Mouse (Mus musculus) cerebellum, postnatal 14 days (tissue): ENCODE measurements around the gene Bcl9.

Experiments used
- DNase-seq, 2 experiments: peaks; one replicate each; pipeline ENCODE4 v3.0.0; 2021; ENCODE audit warnings: mixed read lengths in 2 of 2

Gene Bcl9

DNA sequence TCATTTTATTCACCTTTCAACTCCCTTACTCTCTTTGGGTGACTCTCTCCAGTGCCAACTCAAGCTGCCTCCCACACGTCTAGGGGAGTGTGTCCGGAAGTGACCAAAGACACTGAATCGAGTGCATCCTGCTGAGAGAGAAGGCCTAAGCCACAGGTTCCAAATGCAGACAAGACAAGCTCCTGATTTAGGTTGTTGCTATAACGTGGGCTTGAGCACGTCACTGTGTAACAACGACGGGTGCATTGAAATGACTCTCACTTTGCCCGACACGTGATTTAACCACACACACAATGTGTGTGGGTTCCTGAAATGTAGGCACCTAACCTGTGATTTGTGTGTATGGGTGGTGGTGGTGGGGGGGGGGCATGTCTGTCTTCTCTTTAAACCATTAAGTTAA lies 3.4 kb downstream of the Bcl9 start:
- no peak for DNase-seq

DNA sequence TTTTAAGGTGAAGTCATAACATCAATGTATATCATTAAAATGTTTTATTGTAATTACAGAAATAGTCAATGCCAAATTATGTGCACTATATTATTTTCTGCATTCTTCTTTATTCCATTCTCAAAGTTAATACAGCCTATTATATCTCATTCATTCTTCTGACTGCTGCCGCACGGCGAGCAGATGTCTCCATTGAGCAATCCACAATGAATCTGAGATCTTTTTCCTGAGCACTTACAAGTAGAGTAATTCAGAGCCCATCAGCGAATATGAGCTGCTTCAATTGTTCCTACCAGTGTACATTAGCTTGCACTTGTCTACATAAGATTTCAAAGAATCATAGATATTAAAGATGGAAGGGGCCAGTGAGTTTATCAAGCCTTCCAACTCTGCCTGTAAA lies 12.8 kb downstream of the Bcl9 start:
- no peak for DNase-seq

DNA sequence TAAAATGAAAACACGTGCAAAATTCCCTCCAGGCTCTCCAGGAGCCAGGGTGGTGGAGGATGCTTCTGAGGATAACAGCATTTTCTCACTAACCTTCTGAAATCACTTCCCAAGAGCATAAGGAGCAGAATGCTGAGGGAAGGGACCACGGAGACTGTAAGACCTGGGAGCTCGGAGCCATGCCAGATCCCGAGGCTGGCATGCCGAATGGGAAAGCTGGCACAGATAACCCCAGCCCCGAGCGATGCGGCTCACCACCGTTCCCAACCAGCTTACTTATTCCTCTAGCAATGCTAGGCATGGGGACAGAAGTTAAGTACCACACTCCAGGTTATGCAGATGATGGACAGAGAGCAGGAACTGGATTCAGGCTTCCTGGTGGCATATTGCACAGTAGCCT lies 13.7 kb downstream of the Bcl9 start:
- peak; percentile 81 to 82 for DNase-seq

DNA sequence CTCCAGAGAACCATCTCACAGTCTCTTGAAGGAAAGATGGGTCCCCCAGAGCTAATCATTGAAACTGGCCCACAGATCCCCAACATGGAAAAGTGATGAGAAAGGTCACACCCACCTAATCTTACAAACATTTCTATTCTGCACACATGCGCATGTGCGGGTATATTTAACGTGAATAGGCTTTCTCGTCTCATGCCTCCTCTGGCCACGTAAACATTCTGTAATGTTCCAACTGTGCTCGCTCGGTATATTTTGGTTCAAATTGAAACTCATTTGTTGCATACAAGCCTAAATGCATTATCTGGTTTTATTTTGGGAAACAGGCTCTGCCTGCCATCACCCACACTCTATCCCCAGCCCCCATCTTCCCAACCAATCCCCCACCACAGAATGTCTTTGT lies 16.3 kb downstream of the Bcl9 start:
- DNase-seq, result no peak

DNA sequence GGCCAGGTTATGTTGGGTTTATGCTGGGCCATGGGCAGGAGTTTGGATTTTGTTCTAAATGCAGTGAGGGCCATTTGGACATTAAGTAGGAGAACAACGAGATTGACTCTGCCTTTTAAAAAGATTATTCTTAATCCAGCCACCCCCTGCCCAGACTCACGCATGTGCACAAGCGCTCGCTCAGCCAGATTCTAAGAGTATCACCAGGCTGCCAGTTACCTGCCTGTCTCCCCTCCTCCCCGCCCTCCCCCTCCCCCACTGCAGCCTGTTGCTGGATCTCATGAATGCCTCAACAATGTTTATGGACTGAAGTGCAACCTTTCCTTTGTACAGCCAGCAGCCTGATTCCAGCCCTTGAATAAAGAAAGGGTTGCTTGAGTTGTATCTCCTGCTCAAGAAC lies 22.0 kb downstream of the Bcl9 start:
- DNase-seq, result no peak

DNA sequence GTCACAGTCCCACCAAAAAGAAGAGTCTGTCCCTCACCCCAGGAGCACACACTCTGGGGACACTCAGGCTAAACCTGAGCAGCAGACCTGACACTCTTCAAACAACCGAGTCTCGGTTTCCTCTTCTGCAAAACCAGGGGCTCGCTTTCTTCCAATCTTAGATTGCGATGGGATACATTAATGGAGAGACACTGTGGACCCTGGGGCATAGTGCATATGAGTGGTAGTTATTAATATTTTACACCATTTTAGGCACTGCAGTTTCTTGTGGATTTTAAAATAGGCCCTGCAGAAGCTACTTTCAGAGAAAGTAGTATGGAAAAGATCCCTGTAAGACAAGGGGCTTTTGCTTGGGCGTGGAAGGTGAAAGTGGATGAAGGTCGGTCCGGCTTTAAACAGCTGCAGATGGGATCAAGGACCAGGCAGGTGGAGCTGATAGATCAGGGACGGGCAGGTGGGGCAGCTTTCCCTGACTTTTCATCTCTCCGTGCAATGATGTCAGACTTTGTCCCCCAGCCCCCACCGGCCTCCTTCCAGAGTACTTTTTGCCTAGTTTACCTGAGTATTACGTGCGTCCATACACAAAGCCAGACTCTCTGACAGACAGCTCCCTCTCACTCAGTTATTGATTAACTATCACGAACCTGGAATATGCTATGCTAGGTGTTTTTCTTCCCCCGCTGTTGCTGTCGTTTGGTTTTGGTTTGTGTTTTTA lies 23.0 kb downstream of the Bcl9 start:
- DNase-seq, result no peak

DNA sequence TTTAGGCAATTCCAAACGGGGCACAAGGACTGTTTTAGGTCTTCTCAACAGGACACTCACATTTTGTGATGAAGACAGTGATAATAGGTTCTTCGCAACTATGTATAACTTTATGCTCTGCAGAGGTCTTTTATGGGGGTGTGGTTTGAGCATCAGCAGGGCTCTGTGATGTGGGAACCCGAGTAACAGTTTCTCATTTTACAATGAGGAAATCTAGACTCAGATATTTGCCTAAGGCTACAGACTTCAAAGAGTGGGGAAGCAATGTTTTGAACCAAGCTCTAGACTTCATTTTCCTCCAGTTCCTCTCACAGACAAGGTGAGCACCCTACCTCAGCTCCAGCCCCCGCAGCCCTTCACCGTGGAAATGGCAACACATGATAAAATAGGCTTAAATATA lies 23.8 kb downstream of the Bcl9 start:
- DNase-seq, result no peak

DNA sequence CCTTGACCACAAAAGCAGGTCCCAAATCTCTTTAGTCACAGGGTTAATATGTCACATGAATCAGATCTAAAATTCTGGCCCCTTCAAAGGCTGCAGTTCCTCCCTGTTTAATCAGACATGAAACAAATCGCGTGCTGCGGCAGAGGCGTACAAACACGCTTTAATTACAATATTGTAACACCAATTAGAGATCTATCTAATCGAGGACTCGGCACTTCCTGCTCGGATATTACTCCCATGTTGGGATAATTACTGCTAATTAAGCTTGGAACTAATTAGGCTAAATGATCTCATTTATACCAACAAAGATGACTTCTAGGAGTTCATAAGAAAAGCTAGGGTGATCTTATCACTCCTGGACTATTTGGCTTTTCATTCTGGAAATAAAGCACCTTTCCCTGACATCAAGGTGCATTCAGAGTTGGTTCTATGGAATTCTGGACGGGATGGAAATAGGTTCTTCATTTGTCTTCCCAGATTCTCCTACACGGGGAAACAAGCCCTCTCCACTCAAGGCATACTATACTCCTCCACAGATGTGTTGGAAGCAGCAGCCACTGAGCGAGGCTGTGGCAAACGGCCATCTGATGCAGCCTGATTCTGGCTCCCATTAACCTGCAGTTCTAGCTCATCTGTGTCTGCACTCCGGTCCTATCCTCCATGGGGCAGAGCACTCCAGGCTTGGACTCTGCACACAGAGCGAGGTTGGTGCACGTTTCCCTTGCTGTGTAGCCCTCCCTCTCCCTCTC lies 31.9 kb downstream of the Bcl9 start:
- DNase-seq, result no peak

DNA sequence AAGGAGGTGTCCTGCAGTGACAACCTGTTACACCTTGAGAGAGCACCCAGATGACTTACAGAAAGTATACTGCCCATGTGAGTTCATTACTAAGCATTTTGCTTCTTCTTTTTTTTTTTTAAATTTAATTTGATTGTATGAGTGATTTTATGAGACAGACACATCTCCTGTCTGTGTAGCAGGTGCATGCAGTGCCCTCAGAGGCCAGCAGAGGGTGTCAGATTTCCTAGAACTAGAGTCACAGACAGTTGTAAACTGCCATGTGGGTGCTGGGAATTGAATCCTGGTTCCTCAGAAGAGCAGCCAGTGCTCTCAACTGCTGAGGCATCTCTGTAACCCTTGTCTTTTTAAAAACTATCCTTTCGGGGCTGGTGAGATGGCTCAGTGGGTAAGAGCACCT lies 35.5 kb downstream of the Bcl9 start:
- peak in 1 of 2 experiments; percentile 29 for DNase-seq

DNA sequence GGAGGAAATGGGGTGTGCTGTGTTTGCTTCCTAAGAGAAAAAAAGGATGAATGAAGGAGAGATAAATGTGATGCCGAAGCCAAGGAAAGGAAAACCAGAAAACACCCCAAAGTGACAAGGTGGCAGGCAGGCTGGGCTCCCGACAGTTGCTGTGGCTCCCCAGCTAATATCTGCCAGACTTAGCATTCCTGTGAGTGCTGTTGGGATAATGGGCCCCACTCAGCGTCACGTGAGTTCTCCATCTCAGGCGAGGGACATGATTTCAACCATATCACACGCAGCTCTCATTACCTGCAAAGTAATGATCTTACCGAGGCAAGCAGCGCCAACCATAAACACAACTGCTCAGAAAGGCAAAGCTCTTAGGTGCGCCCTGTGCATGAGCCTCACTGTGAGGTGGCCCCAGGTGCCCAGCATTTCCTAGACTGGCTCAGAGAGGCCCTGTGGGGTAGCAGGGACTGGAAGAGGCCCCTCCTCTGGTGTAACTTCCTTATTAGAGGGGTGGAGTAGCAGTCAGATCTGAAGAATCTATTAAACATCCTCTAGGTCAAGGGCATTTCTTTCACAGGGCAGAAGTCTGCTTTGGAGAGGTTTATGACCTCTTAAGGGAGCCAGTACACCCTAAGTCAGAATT lies 41.9 kb downstream of the Bcl9 start:
- no peak for DNase-seq

DNA sequence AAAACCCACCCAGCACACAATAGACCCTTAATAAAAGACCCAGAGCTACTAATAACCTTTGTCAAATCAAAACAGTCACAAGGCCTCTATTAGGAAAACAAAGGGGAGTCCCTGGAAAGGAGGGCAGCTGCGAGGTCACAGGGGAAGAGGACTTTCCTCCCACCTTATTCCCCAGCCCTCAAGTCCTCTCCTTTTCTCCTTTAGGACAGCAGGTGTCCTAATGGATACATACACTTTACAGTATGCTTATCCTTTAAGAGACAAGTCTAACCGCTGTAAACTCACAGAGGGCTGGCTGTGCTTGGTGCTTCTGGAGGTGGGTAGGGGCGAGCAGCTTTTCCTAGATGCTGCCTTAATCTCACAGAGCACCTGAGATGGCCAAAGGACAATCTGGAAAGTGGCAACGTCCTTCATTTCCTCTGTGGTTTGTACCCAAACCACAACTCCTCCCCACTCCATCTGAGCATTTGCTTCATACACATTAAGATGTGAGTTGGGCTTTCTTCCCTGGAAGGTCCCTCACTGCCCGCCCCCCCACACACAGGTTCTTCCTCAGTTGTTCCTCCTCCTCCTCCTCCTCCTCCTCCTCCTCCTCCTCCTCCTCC lies 42.8 kb downstream of the Bcl9 start:
- DNase-seq, result no peak

DNA sequence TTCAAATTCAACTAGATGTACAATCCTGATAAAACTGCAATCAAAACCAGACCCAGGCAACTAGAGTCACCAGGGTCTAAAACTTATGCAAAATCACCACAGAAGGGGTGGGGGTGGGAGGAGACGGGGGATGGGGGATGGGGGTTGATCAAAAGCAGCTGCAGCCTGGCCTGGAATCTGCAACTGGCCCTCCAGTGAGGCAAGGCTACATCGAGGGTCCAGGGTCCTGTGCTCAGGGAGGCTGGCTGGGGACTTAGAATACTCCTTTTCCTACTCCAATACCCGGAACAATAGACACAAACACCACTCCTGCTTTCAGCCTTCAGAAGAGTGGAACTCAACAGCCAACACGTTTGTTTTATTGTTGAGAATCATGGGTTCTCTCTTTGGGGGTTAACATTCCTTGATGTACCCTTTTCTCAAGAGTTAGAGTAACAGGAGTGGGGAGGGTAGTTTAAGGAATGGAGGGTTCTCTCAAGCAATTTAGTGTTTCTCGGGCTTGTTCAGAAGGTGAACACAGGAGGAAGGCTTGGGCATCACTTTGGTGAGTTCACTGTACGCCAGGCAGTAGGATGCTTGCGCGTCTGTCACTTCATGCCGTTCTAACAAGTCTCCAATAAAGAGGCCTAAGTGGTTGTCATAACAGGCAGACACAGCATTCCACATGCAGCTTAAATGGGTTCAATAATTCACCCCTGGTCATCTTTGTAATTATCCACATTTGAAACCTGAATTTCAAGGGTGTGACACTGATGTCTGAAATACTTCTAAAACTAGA lies 43.7 kb downstream of the Bcl9 start:
- DNase-seq, result no peak

DNA sequence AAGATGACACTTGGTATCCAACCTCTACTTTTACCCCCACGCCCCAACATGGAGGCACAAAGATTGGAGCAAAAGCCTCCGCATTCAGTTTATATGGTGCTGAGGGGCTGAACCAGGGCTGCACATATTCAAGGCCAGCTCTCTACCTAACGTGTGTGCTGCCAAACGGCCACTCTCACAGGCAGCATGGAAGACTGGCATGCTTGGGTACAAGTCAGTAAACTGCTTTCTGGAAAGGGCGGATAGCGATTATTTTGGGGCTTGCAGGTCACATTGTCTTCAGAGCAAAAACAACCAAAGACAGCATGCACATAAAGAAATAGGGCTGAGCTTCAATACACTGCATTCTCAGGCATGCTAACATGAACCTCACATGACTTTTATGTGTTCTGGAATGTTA lies 44.8 kb downstream of the Bcl9 start:
- DNase-seq, result no peak

DNA sequence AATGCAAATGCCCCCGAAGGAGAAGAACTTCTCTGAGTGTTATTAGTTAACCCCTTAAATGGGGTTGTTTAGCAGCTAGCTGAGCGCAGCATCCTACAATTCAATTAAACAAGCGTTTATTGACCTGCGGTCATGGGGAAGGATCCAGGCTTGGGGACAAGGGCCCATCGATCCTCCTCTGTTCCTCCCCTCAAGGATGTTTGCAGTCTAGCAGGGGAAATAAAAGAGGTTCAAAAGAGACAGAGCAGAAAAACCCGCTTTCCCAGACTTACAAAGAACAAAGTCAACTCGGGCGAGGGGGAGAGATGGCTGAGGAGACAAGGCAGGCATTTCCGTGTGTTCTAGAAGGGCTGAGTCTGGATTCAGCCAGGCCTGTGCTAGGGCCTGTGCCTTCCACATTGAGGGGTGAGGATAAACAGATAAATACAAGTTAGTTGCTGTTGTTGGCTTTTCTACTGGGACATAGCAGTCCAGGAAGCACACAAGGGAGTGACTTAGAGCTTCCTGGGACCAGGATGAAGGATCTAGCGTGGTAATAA lies 55.0 kb downstream of the Bcl9 start:
- no peak for DNase-seq

DNA sequence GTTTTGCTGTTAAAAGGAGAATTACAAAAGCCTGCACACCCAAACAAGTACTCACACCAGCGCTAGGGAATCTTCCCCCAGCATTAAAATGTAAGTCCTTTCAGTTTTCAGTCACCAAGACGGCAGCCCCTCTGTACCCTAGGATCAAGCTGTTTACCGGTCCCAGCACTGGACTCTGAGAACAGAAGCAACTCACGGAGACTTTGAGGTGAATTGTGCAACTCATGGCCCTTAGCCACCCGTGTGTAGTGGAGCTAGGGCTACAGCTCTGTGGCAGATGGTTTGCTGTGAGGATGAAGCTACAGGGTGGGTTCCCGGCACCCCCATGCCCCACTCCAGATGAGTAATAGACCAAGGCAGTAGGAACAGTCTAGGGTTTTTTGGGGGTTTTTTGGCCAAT lies 55.9 kb downstream of the Bcl9 start:
- DNase-seq, result no peak

DNA sequence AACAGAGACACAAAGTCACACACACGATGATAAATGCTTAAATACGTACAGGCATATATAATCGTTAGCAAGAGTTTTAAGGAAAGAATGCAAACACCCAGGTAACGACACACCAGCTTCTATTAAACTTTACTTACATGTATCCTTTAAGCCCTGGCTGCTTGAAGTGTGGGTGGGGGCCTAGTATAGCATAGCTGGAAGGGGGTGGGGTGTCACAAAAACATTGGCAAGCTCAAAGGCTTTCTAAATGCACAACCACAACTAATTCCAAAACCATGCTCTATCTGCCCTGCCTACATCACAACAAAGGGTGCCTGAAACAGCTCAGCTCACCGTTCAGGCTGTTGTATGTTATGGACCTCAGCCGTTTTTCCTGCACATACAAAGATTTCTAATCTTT lies 57.9 kb downstream of the Bcl9 start:
- DNase-seq, result no peak

DNA sequence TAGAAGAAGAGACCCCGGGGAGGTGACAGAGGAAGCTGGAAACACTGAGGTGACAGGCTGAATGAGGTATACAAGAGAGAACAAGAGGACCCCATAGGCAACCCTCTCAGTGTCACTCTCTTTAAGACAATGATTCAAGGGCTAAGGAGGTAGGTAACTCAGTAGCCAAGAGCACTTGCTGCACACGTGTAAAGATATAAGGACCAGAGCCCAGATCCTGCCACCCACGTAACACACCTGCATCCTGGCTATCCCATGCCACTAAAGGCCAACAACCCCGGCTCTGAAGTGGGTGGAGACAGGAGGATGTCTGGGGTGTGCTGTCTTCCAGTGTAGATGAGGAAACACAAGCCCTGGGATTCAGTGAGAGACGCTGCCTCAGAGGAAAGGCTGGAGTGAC lies 58.4 kb downstream of the Bcl9 start:
- DNase-seq, result no peak

DNA sequence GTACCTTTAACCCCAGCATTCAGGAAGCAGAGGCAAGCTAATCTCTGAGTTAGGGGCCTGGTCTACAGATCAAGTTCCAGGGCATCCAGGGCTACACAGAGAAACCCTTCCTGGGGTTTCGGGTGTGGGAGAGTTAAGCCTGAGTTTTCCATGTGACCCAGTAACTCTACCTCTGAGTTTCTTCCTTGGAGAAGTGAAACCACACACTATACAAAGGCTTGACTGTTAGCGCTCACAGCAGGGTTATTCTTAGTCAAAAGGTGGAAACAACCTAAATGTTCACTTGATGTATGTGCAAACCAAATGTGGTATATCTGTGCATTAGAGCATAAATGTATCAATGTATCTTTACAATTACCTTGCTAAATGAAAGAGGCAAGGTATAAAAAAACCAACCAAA lies 59.2 kb downstream of the Bcl9 start:
- DNase-seq, result no peak

DNA sequence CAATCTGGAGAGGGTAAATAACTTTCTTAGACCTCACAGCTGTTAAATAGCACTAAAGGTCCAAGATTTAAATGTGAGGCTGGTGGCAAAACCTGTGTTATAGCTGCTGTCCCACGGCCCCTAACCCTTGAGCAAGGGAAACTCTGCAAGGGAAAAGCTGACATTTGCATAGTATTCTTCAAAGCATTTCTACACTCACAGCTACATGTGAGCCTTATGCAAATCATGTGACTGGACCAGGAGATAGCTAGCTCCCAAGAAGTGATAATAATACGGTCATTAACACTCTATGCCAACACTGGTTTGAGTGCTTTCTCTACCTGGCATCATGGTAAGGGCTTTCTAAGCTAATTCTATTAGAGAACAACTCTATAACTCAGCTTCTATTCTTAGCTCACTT lies 60.3 kb downstream of the Bcl9 start:
- DNase-seq, result no peak

DNA sequence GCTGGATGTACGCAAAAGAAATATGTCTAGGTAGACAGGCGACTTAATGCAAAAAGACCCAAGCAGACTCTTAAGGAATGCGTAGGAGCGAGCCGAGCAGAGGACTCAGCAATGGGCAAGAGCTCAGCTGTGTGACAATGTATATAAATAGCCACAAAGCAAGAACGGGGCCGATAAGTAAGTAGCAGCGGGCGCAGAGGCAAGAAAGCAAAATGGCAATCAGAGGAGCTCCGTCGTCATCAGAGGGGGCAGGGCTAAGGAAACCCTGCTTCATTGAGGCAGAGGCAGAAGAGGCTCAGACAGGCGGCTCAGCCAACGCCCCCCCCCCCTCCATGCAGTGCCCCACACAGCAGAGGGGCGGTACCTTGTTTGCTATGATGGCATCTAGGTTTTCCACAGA lies 62.9 kb downstream of the Bcl9 start:
- DNase-seq, result no peak

DNA sequence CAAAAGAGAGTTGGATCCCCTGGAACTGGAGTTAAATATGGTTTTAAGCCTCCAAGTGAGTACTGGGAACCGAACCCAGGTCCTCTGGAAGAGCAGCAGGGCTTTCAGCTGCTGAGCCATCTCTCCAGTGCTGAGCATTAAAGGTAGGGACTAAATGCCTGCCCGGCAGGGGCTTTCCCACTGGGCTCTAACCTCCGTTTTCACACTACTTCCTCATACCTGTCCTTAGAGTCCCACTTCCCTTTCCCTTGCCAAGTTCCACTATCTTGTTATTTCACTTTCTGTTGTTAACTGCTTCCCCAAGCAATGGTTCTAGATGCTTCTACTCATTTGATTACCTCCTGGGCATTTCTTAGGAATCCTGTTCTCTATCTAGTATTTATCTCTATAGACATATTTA lies 65.4 kb downstream of the Bcl9 start:
- DNase-seq, result no peak

DNA sequence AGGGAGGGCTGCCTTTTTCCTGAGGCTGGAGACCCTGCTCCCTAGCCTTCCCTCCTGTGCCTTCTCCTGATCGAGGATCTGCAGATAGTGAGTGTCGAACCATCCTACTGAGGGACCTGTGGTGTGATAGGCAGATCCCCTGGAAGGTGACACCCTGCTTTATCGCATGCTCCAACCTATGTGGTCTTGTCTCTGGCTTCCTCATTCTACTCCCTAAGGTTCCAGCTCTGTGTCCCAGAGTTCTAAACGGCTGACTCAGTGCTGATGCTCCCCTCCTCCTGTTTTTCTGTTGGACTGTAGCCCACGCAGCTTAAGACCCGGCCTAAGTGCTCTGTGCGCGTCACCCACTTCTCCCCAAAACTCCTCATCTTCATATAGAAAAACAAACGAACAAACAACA lies 65.9 kb downstream of the Bcl9 start:
- DNase-seq, result no peak
